Mouse (Mus musculus) neural tube, embryonic 13.5 days (tissue): Measurements from ENCODE around the gene Mindy1. TPM values are rescaled to one million over a fixed set of nuclear protein-coding genes. Genes with fewer than 3 reads are reported as not detected.

Source experiments
- polyA plus RNA-seq: library from polyadenylated mRNA; unstranded; fragments of >200 nt; fragmentation: Nextera tagmentation; extraction: Ambion mirVana; gene quantifications from 2 replicates; pipeline ENCODE4 v1.2.1, GENCODE M21; 2015

Mindy1 gene
- polyA plus RNA-seq, 1 experiment from 2014 or later, result 52.7 TPM

Other genes starting within 250 kb of the Mindy1 start
- 274 and 279 TPM in 2 replicates for gene Psmd4, start 238.7 kb upstream of the Mindy1 start, polyA plus RNA-seq
- 17.3 and 18.6 TPM in 2 replicates for gene Pip5k1a, start 174.4 kb upstream of the Mindy1 start, polyA plus RNA-seq
- 201 and 203 TPM in 2 replicates for gene Vps72, start 170.3 kb upstream of the Mindy1 start, polyA plus RNA-seq
- 0.96 and 1.7 TPM in 2 replicates for gene Tmod4, start 156.9 kb upstream of the Mindy1 start, polyA plus RNA-seq
- gene Scnm1, start 147.3 kb upstream of the Mindy1 start, polyA plus RNA-seq, result 96.8 and 98.2 TPM in 2 replicates
- gene Lysmd1, start 147.3 kb upstream of the Mindy1 start, polyA plus RNA-seq, result 34.7 and 39.1 TPM in 2 replicates
- gene Tnfaip8l2, start 139.0 kb upstream of the Mindy1 start, polyA plus RNA-seq, result 3.0 and 3.3 TPM in 2 replicates
- gene Sema6c, start 120.9 kb upstream of the Mindy1 start, polyA plus RNA-seq, result 33.8 and 34.3 TPM in 2 replicates
- gene Gabpb2, start 63.4 kb upstream of the Mindy1 start, polyA plus RNA-seq, result 3.3 and 4.1 TPM in 2 replicates
- gene Cdc42se1, start 52.6 kb upstream of the Mindy1 start, polyA plus RNA-seq, result 60.8 and 61.3 TPM in 2 replicates
- gene Mllt11, start 49.2 kb upstream of the Mindy1 start, polyA plus RNA-seq, result 267 and 299 TPM in 2 replicates
- 0.15 TPM in 1 of 2 replicates, not detected in the other for gene Gm128, start 39.7 kb upstream of the Mindy1 start, polyA plus RNA-seq
- not detected in 2 replicates for gene Bnipl, start 30.2 kb upstream of the Mindy1 start, polyA plus RNA-seq
- gene Prune1, start 731 bp downstream of the Mindy1 start, polyA plus RNA-seq, result 46.3 and 47.1 TPM in 2 replicates
- gene Anxa9, start 25.8 kb downstream of the Mindy1 start, polyA plus RNA-seq, result 0.26 and 0.57 TPM in 2 replicates
- gene Cers2, start 33.4 kb downstream of the Mindy1 start, polyA plus RNA-seq, result 96.7 and 104 TPM in 2 replicates
- gene Setdb1, start 75.9 kb downstream of the Mindy1 start, polyA plus RNA-seq, result 43.0 and 44.6 TPM in 2 replicates
- gene 4930558C23Rik, start 121.5 kb downstream of the Mindy1 start, polyA plus RNA-seq, result not detected in 2 replicates
- 19.2 and 22.7 TPM in 2 replicates for gene Arnt, start 153.0 kb downstream of the Mindy1 start, polyA plus RNA-seq
- 13.3 and 19.2 TPM in 2 replicates for gene Ctsk, start 217.9 kb downstream of the Mindy1 start, polyA plus RNA-seq
- 17.7 and 18.9 TPM in 2 replicates for gene Ctss, start 245.4 kb downstream of the Mindy1 start, polyA plus RNA-seq